Mouse (Mus musculus) lung, embryonic 16.5 days (tissue): Measurements from ENCODE around the gene Cox18. TPM values are rescaled to one million over a fixed set of nuclear protein-coding genes. Genes with fewer than 3 reads are reported as not detected.

Source experiments
- ATAC-seq: fragments of 200-750 bp; cut with Nextera tagmentation; 2 replicates; pipeline ENCODE4 v1.8.0; 2017; ENCODE audit warnings: low read depth, mild to moderate bottlenecking, moderate library complexity
- H3K27ac ChIP-seq: fragments of 300-500 bp; sonication (generic); 2 replicates; pipeline ENCODE4 v1.5.1; 2014; ENCODE audit warnings: mild to moderate bottlenecking, control low read depth, low read length
- H3K27me3 ChIP-seq: fragments of 300-500 bp; sonication (generic); 2 replicates; pipeline ENCODE4 v1.6.1; 2014; ENCODE audit warnings: low read depth, low read length, mixed read lengths; ENCODE audit not compliant: control insufficient read depth, insufficient read depth
- H3K36me3 ChIP-seq: fragments of 300-500 bp; sonication (generic); 2 replicates; pipeline ENCODE4 v1.6.1; 2014; ENCODE audit warnings: low read length; ENCODE audit not compliant: control insufficient read depth, insufficient read depth
- H3K4me1 ChIP-seq: fragments of 300-500 bp; sonication (generic); replicated peaks from 2 replicates; pipeline ENCODE4 v1.6.1; 2014; ENCODE audit warnings: low read length, mixed read lengths; ENCODE audit not compliant: control insufficient read depth, insufficient read depth
- H3K4me2 ChIP-seq: fragments of 300-500 bp; sonication (generic); 2 replicates; pipeline ENCODE4 v1.6.1; 2014; ENCODE audit warnings: low read depth, low read length, control low read depth
- H3K4me3 ChIP-seq: fragments of 300-500 bp; sonication (generic); 2 replicates; pipeline ENCODE4 v1.5.1; 2014; ENCODE audit warnings: mild to moderate bottlenecking, low read length, control low read depth
- H3K9ac ChIP-seq: fragments of 300-500 bp; sonication (generic); 2 replicates; pipeline ENCODE4 v1.6.1; 2014; ENCODE audit warnings: low read length, control low read depth
- H3K9me3 ChIP-seq: fragments of 300-500 bp; sonication (generic); 2 replicates; pipeline ENCODE4 v1.6.1; 2016; ENCODE audit warnings: low read length; ENCODE audit not compliant: control insufficient read depth
- WGBS: fragments of 180-500 bp; shearing (Covaris S2); extraction: QIAGEN DNeasy Blood & Tissue Kit; methylation state at CpG from one replicate; pipeline ENCODE4 v1.1.7; 2014; 5-methylcytosine and 5-hydroxymethylcytosine counted together
- polyA plus RNA-seq: library from polyadenylated mRNA; unstranded; fragments of >200 nt; fragmentation: Nextera tagmentation; extraction: Ambion mirVana; gene quantifications from 2 replicates; pipeline ENCODE4 v1.2.1, GENCODE M21; 2015

Gene Cox18
- polyA plus RNA-seq, 1 experiment from 2014 or later: 27.9 TPM

DNA sequence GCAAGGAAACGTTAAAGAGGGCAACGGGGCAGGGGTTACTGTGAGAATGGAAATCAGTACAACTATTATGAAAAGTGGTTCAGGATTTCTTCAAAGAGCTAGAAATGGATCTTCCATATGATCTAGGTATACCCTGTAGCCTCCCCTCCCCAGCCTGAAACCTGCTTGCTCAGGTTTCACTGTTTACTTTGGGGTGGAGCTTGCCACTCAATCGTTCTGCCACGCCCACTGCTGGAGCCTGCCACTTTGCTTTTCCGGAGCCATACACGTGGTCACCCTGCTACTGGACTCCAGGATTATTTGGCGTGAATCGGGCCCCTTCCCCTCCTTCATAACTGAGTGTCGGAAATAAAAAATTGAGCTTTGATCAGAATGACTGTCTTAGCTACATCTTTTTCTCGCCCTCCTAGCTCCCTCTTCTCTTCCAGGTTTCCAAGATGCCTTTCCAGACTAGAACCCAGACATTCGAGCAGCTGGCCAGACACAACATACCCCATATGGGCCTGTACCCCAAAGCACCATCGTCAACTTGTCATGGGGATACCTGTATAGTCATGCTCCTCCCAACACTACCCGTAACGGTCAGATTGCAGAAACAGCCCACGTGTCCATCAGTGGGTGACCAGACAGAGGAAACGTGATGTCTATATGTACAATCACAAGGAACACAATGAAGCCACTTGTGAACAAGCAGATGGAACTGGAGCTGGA is 23.7 kb downstream of the Cox18 start:
- Histone ChIP-seq H3K4me2 (no peak overlapping the region), H3K9ac (no peak overlapping the region), H3K9me3 (no peaks in the 10 kb centered on the region), H3K27ac (no peak overlapping the region), H3K36me3 (no peaks in the 10 kb centered on the region), H3K4me1 (no peaks in the 10 kb centered on the region), H3K4me3 (no peak overlapping the region), H3K27me3 (no peaks in the 10 kb centered on the region)
- no peak for ATAC-seq
- 37% methylated on average over 16 of the region's 16 CpGs for WGBS

DNA sequence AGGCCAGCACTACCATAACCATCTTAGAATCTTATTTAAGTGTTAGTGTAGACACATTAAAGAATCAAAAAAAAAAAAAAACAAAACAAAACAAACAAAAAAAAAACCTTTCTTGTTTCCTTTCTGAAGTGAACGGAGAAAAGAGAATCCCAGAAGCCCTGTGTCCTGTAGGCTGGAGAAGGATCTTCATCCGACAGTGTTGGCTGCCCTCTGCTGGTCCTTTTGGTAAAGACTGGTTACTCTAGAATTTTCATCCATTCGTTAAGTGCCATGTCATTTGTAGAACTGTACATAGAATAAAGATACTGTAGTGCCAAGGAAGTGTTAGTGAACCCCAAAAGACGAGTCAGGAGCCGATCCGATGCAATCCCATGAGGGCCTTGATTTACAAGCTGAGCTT is 29.0 kb downstream of the Cox18 start:
- ATAC-seq: peak; percentile 59; the same call in 1 of the 2 replicates
- Histone ChIP-seq H3K27me3 (no peaks in the 10 kb centered on the region), H3K36me3 (no peaks in the 10 kb centered on the region), H3K9ac (no peak overlapping the region), H3K27ac (no peak overlapping the region), H3K4me1 (no peaks in the 10 kb centered on the region), H3K4me2 (no peak overlapping the region), H3K9me3 (no peaks in the 10 kb centered on the region), H3K4me3 (no peak overlapping the region)
- 19% methylated on average over 6 of the region's 6 CpGs for WGBS

DNA sequence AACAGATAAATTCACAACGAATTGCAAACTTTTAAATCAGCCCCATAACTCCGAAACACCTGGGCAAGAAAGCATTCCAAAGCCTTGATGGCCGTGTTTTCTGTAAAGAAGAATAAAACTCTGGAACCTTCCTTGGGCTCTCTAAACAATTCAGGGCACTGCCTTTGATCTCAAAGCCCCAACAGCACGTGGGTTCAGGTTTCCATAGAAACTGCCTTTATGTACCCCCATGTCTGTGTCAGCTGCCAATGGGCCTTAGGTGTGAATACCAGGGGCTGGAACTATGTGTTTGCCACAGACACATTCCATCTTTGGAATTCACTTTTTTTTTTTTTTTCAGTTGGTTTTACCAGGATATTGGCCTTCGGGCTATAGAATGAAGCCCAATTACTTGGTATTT is 41.0 kb downstream of the Cox18 start:
- H3K27ac ChIP-seq: no peak overlapping the region
- H3K9ac ChIP-seq: no peak overlapping the region
- no peak overlapping the region for H3K4me3 ChIP-seq
- no peak for ATAC-seq
- no peaks in the 10 kb centered on the region for H3K36me3 ChIP-seq
- no peaks in the 10 kb centered on the region for H3K27me3 ChIP-seq
- no peaks in the 10 kb centered on the region for H3K4me1 ChIP-seq
- H3K4me2 ChIP-seq: no peak overlapping the region
- WGBS: 41% methylated on average over 5 of the region's 5 CpGs
- no peaks in the 10 kb centered on the region for H3K9me3 ChIP-seq

DNA sequence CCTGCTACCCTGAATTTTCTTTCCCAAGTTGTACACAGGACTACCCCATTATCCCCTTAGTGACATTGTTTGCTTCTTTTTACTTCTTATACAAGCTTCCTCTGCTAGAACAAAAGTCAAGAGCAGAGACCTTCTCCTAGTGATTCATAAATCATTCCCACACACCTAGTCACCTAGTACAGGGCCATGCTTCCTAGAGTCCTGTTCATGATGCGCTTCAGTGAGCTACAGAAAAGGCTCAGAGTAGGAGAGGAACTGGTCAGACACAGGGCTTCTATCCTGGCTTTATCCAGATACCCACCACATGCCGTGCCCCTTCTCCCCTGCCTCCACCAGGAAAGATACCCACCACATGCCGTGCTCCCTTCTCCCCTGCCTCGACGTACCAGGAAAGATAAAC is 44.7 kb downstream of the Cox18 start:
- Histone ChIP-seq H3K4me2 (no peak overlapping the region), H3K36me3 (no peaks in the 10 kb centered on the region), H3K4me3 (no peak overlapping the region), H3K27ac (no peak overlapping the region), H3K9me3 (no peaks in the 10 kb centered on the region), H3K4me1 (no peaks in the 10 kb centered on the region), H3K27me3 (no peaks in the 10 kb centered on the region), H3K9ac (no peak overlapping the region)
- WGBS: 64% methylated on average over 5 of the region's 5 CpGs
- no peak for ATAC-seq

DNA sequence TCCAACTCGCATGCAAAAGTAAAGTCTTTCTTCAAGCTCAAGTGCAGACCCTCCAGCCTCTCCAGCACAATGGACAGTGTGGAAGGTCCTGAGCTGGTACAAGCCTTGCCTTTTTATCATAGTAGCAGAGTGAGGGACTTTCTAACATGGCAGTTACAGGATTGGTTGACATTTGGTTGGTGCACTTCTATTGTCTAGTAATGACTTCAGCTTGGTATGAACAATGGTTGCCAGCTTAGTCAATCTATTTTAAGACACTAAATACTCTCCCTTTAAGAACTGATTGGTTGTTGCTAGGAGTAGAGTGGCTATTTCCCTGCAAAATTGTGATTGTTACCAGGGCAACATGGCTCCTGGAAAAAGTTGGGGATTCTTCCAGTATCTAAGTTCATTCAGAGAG is 45.7 kb downstream of the Cox18 start:
- ATAC-seq: no peak
- H3K4me1 ChIP-seq: no peaks in the 10 kb centered on the region
- no peaks in the 10 kb centered on the region for H3K9me3 ChIP-seq
- WGBS: 71% methylated on average over 1 of the region's 1 CpGs
- no peak overlapping the region for H3K9ac ChIP-seq
- H3K27ac ChIP-seq: no peak overlapping the region
- H3K36me3 ChIP-seq: no peaks in the 10 kb centered on the region
- no peak overlapping the region for H3K4me2 ChIP-seq
- H3K4me3 ChIP-seq: no peak overlapping the region
- no peaks in the 10 kb centered on the region for H3K27me3 ChIP-seq

Other genes with a start within 250 kb of the Cox18 start
- 18.7 and 19.8 TPM in 2 replicates for gene Ankrd17, start 142.6 kb upstream of the Cox18 start, polyA plus RNA-seq
- gene Gm9958, start 143.2 kb upstream of the Cox18 start, polyA plus RNA-seq: 6.7 and 7.5 TPM in 2 replicates
- gene Alb, start 236.9 kb upstream of the Cox18 start, polyA plus RNA-seq: 12.1 and 106 TPM in 2 replicates